Mouse (Mus musculus): Measurements from ENCODE around the gene Zfp853. TPM values are rescaled to one million over a fixed set of nuclear protein-coding genes. Genes with fewer than 3 reads are reported as not detected.

Gene Zfp853
- total and polyA plus RNA-seq, 3 experiments: 0.08 to 0.14 TPM; not detected in 1

GRCm38 (mm10) chr5:143308825-143309224, 15.4 kb upstream of the Zfp853 start:
- Histone ChIP-seq H3K36me3 (ENCODE audit: control insufficient read depth in 1 of 2, insufficient read depth in 2 of 2, low read length in 2 of 2) (peaks cover 12 to 15% of the 10 kb centered on the region in 2 experiments), H3K9ac (ENCODE audit: control insufficient read depth, low read depth, low read length, poor library complexity, severe bottlenecking) (no peak overlapping the region), H3K79me2 (ENCODE audit: control insufficient read depth, insufficient read depth, low read length, poor library complexity) (peaks cover 70% of the 10 kb centered on the region), H3K27ac (ENCODE audit: control insufficient read depth, low read depth, low read length) (no peak overlapping the region), H3K9me3 (replicated peaks; ENCODE audit: insufficient read depth, low read length) (no peaks in the 10 kb centered on the region), H3K4me1 (ENCODE audit: control insufficient read depth in 1 of 2, insufficient read depth in 2 of 2, low read length in 2 of 2) (peaks cover 0 to 7% of the 10 kb centered on the region in 2 experiments; a peak in 1 of 4 replicates), H3K4me3 (ENCODE audit: control insufficient read depth in 1 of 2, insufficient read depth in 1 of 2, low read depth in 2 of 2, low read length in 2 of 2) (no peak overlapping the region), H3K27me3 (ENCODE audit: control insufficient read depth in 1 of 2, insufficient read depth in 2 of 2, low read length in 2 of 2) (no peaks in the 10 kb centered on the region)
- TF ChIP-seq ZKSCAN1 (IDR thresholded peaks at IDR 0.05; ENCODE audit: low read depth, low read length) (0 out of 2 replicates have a peak, but pooled peaks have one; percentile 29), NELFE (IDR thresholded peaks at IDR 0.05; ENCODE audit: low read depth, low read length) (no peak), E2F4 (IDR thresholded peaks at IDR 0.05; ENCODE audit: borderline replicate concordance, low read depth, low read length) (no peak)
- DNase-seq (ENCODE audit: low read depth, low spot score): no peak

GRCm38 (mm10) chr5:143304251-143304650, 10.8 kb upstream of the Zfp853 start:
- Histone ChIP-seq H3K27me3 (ENCODE audit: control insufficient read depth in 1 of 2, insufficient read depth in 2 of 2, low read length in 2 of 2) (no peaks in the 10 kb centered on the region), H3K9ac (ENCODE audit: control insufficient read depth, low read depth, low read length, poor library complexity, severe bottlenecking) (no peak overlapping the region), H3K79me2 (ENCODE audit: control insufficient read depth, insufficient read depth, low read length, poor library complexity) (peaks cover 32% of the 10 kb centered on the region), H3K27ac (ENCODE audit: control insufficient read depth, low read depth, low read length) (no peak overlapping the region), H3K36me3 (ENCODE audit: control insufficient read depth in 1 of 2, insufficient read depth in 2 of 2, low read length in 2 of 2) (peaks cover 0 to 13% of the 10 kb centered on the region in 2 experiments; a peak in 2 of 4 replicates), H3K4me1 (ENCODE audit: control insufficient read depth in 1 of 2, insufficient read depth in 2 of 2, low read length in 2 of 2) (no peaks in the 10 kb centered on the region), H3K9me3 (replicated peaks; ENCODE audit: insufficient read depth, low read length) (no peaks in the 10 kb centered on the region), H3K4me3 (ENCODE audit: control insufficient read depth in 1 of 2, insufficient read depth in 1 of 2, low read depth in 2 of 2, low read length in 2 of 2) (no peak overlapping the region)
- no peak for DNase-seq (ENCODE audit: low read depth, low spot score)
- TF ChIP-seq SIN3A (IDR thresholded peaks at IDR 0.05; ENCODE audit: low read length) (no peak), GATA1 (IDR thresholded peaks at IDR 0.05; ENCODE audit: low read depth, low read length) (no peak), E2F4 (IDR thresholded peaks at IDR 0.05; ENCODE audit: borderline replicate concordance, low read depth, low read length) (no peak), RCOR1 (IDR thresholded peaks at IDR 0.05; ENCODE audit: low read depth, low read length) (no peak), RAD21 (IDR thresholded peaks at IDR 0.05; ENCODE audit: low read depth, low read length) (no peak), MXI1 (IDR thresholded peaks at IDR 0.05; ENCODE audit: low read depth, low read length) (no peak), CHD1 (IDR thresholded peaks at IDR 0.05; ENCODE audit: low read depth, low read length) (no peak), POLR2AphosphoS5 (IDR thresholded peaks at IDR 0.05; ENCODE audit: borderline replicate concordance, low read depth, low read length) (no peak), CHD2 (IDR thresholded peaks at IDR 0.05; ENCODE audit: low read length) (no peak), MAFK (IDR thresholded peaks at IDR 0.05; ENCODE audit: borderline replicate concordance, low read depth, low read length) (no peak), KAT2A (conservative IDR thresholded peaks at IDR 0.05; ENCODE audit: low read depth, low read length) (no peak), ELF1 (IDR thresholded peaks at IDR 0.05; ENCODE audit: low read depth, low read length) (no peak)

- DNase-seq (ENCODE audit: low read depth, low spot score): peak; percentile 36
- H3K36me3 ChIP-seq (ENCODE audit: control insufficient read depth in 1 of 2, insufficient read depth in 2 of 2, low read length in 2 of 2): peaks cover 0 to 13% of the 10 kb centered on the region in 2 experiments; a peak in 2 of 4 replicates
Measured at GRCm38 (mm10) chr5:143301296-143301695, 7.9 kb upstream of the Zfp853 start.

More at GRCm38 (mm10) chr5:143301296-143301695, 7.9 kb upstream of the Zfp853 start:
- Histone ChIP-seq H3K9ac (ENCODE audit: control insufficient read depth, low read depth, low read length, poor library complexity, severe bottlenecking) (no peak overlapping the region), H3K79me2 (ENCODE audit: control insufficient read depth, insufficient read depth, low read length, poor library complexity) (peaks cover 11% of the 10 kb centered on the region; the same call in 1 of the 2 replicates), H3K27me3 (ENCODE audit: control insufficient read depth in 1 of 2, insufficient read depth in 2 of 2, low read length in 2 of 2) (no peaks in the 10 kb centered on the region), H3K9me3 (replicated peaks; ENCODE audit: insufficient read depth, low read length) (no peaks in the 10 kb centered on the region), H3K27ac (ENCODE audit: control insufficient read depth, low read depth, low read length) (no peak overlapping the region), H3K4me3 (ENCODE audit: control insufficient read depth in 1 of 2, insufficient read depth in 1 of 2, low read depth in 2 of 2, low read length in 2 of 2) (no peak overlapping the region), H3K4me1 (ENCODE audit: control insufficient read depth in 1 of 2, insufficient read depth in 2 of 2, low read length in 2 of 2) (no peaks in the 10 kb centered on the region)
- TF ChIP-seq NELFE (IDR thresholded peaks at IDR 0.05; ENCODE audit: low read depth, low read length) (no peak), TBP (IDR thresholded peaks at IDR 0.05; ENCODE audit: low read depth, low read length) (no peak), RAD21 (IDR thresholded peaks at IDR 0.05; ENCODE audit: low read depth, low read length) (peak; percentile 13), CTCF (IDR thresholded peaks at IDR 0.05 in 2 of 3, conservative IDR thresholded peaks at IDR 0.05 in 1 of 3; ENCODE audit: control insufficient read depth in 1 of 3, insufficient read depth in 1 of 3, low read depth in 2 of 3, low read length in 3 of 3, poor library complexity in 1 of 3, severe bottlenecking in 1 of 3) (peak; percentile 31 to 54 (median 52)), MAZ (IDR thresholded peaks at IDR 0.05; ENCODE audit: low read depth, low read length) (no peak), ETS1 (IDR thresholded peaks at IDR 0.05; ENCODE audit: low read depth, low read length) (no peak), BHLHE40 (IDR thresholded peaks at IDR 0.05; ENCODE audit: borderline replicate concordance, low read depth, low read length) (no peak), MYB (IDR thresholded peaks at IDR 0.05; ENCODE audit: low read depth, low read length) (no peak), USF2 (IDR thresholded peaks at IDR 0.05; ENCODE audit: borderline replicate concordance in 1 of 2, insufficient read depth in 1 of 2, low read depth in 1 of 2, low read length in 2 of 2) (no peak), JUND (IDR thresholded peaks at IDR 0.05; ENCODE audit: low read depth, low read length) (no peak), POLR2AphosphoS5 (IDR thresholded peaks at IDR 0.05; ENCODE audit: borderline replicate concordance, low read depth, low read length) (no peak), SMC3 (IDR thresholded peaks at IDR 0.05; ENCODE audit: low read depth, low read length) (peak; percentile 43), MAFK (IDR thresholded peaks at IDR 0.05; ENCODE audit: borderline replicate concordance, low read depth, low read length) (no peak)

Data from MEL (cell line).